Mouse (Mus musculus) heart, adult 9 months (tissue): ENCODE data around the gene Kdm2b.
A peak's percentile ranks its signal among the peaks of the same experiment; 100 is the strongest.
"Not testable (repeated sequence)": the region's sequence is repeated elsewhere in the genome, so short reads cannot be mapped to it uniquely, and the experiment has no call there.

ENCODE experiments used
- DNase-seq, 2 experiments: peaks; one replicate each; pipeline ENCODE4 v3.0.0; 2022; ENCODE audit warnings: low spot score in 2 of 2

Kdm2b gene

GRCm38 (mm10) chr5:122978970-122979369, 10.7 kb downstream of the Kdm2b start:
- no peak for DNase-seq

GRCm38 (mm10) chr5:122974701-122975100, 14.9 kb downstream of the Kdm2b start:
- not testable (repeated sequence) for DNase-seq

- DNase-seq, result no peak
These were observed 17.5 kb downstream of the Kdm2b start for GRCm38 (mm10) chr5:122972116-122972515.

- no peak for DNase-seq
These were observed 18.2 kb downstream of the Kdm2b start for GRCm38 (mm10) chr5:122971438-122971837.

GRCm38 (mm10) chr5:122970056-122970455, 19.6 kb downstream of the Kdm2b start:
- no peak for DNase-seq

GRCm38 (mm10) chr5:122968322-122968721, 21.3 kb downstream of the Kdm2b start:
- peak in 1 of 2 experiments; percentile 68 for DNase-seq

- DNase-seq, result no peak
These were observed 24.2 kb downstream of the Kdm2b start for GRCm38 (mm10) chr5:122965427-122965826.

GRCm38 (mm10) chr5:122964853-122965252, 24.8 kb downstream of the Kdm2b start:
- no peak for DNase-seq

GRCm38 (mm10) chr5:122961905-122962304, 27.7 kb downstream of the Kdm2b start:
- DNase-seq, result no peak

GRCm38 (mm10) chr5:122959391-122959790, 30.2 kb downstream of the Kdm2b start:
- DNase-seq, result no peak

- DNase-seq, result no peak
These were observed 33.6 kb downstream of the Kdm2b start for GRCm38 (mm10) chr5:122956059-122956458.

GRCm38 (mm10) chr5:122951913-122952641, 37.5 kb downstream of the Kdm2b start:
- DNase-seq, result no peak

- DNase-seq, result peak; percentile 51 to 59
These were observed 38.3 kb downstream of the Kdm2b start for GRCm38 (mm10) chr5:122951056-122951912.

GRCm38 (mm10) chr5:122950329-122950953, 39.2 kb downstream of the Kdm2b start:
- no peak for DNase-seq

GRCm38 (mm10) chr5:122949101-122949500, 40.5 kb downstream of the Kdm2b start:
- DNase-seq, result no peak

- DNase-seq, result no peak
These were observed 42.1 kb downstream of the Kdm2b start for GRCm38 (mm10) chr5:122947534-122947933.

- no peak for DNase-seq
These were observed 50.9 kb downstream of the Kdm2b start for GRCm38 (mm10) chr5:122938676-122939075.

- DNase-seq, result peak in 1 of 2 experiments; percentile 48
These were observed 51.6 kb downstream of the Kdm2b start for GRCm38 (mm10) chr5:122937958-122938540.

GRCm38 (mm10) chr5:122937031-122937430, 52.6 kb downstream of the Kdm2b start:
- no peak for DNase-seq

- DNase-seq, result no peak
These were observed 53.8 kb downstream of the Kdm2b start for GRCm38 (mm10) chr5:122935810-122936209.

- DNase-seq, result no peak
These were observed 58.6 kb downstream of the Kdm2b start for GRCm38 (mm10) chr5:122930991-122931390.

- DNase-seq, result no peak
These were observed 61.3 kb downstream of the Kdm2b start for GRCm38 (mm10) chr5:122928293-122928692.
